Mouse (Mus musculus): ENCODE results near the gene Smcp. TPM values are rescaled to one million over a fixed set of nuclear protein-coding genes. Genes with fewer than 3 reads are reported as not detected.

The Smcp gene
- total and polyA plus RNA-seq, 2 experiments from 2014 or later: not detected

DNA sequence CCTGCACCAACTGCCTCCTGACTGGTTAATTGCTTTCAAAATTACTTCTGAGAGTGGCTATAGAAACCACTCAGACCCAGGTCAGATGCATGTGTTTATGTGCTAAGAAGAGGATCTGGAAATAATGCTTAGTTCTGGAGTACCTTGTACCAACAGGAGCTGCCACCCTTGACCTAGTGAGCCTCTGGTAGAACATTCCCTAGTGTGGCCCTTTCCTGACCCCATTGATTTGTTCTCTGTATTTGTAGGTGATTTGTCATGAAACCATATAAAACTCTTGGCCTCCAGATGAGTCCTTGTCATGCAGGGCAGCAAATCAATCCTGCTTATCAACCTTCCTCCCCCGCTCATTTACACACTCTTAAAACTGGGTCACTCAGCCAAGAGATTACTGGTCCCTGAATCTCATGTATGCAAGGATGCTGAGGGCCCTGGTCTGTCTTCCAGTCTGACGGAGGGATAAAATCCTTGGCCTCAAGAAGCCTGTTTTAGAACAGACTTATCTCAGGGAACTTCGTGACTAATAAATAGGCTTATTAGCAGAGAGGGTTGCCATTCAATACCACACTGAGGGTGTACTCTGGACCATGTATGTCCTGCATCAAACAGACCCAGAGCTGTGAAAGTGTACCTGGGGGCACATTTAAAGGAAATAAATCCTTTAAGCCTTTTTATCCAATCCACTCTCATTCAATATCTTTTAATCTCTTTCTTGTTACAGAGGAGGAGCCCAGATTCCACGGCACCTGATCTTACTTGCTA, 10.0 kb downstream of the Smcp start:
- no peak overlapping the region for H3K9ac ChIP-seq
- TF ChIP-seq CTCF (IDR thresholded peaks at IDR 0.05; ENCODE audit: low read depth): no peak
- H3K27me3 ChIP-seq (ENCODE audit: insufficient read depth, low read length): no peaks in the 10 kb centered on the region
- ATAC-seq (no peak), DNase-seq (no peak)
- 68% methylated on average over 4 of the region's 4 CpGs for WGBS
- H3K27ac ChIP-seq (ENCODE audit: low read depth, low read length): no peak overlapping the region
- H3K4me1 ChIP-seq (ENCODE audit: insufficient read depth): no peaks in the 10 kb centered on the region
- no peaks in the 10 kb centered on the region for H3K36me3 ChIP-seq (ENCODE audit: insufficient read depth)
- H3K4me3 ChIP-seq (ENCODE audit: low read depth, low read length): no peak overlapping the region
- H3K9me3 ChIP-seq (ENCODE audit: low read length): no peaks in the 10 kb centered on the region
- no peak overlapping the region for H3K4me2 ChIP-seq (ENCODE audit: low read depth)

DNA sequence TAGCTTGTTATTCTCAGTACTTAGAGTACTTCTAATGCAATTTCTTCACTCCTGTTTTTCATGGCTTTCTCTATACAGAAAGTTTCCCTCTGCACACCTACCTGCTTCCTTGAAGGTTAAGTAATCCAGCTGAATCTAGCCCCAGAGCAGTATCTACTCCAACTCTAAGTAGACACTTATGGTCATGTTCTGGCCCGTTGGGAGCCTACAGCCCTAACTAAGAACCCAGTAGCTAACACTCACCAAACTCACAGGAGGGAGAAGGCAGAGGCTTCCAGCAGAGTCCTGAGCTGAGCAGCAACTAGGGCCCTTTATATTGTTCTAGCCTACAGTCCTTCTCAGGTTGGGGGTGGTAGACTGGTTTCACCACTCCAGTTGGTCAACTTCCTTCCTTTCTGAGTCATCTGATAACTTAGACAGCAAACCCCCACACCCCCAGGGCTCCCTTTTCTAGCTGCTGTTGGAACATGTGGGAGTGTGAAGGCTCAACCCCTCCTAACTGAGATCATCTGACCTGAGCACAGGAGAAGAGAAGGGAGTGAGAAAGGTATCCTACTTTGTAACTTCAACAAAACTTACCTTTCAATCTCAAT, 15.3 kb downstream of the Smcp start, which contains the start of gene Ivl:
Ivl (minus strand) TSS at position 287 of the 593 bp plus-strand sequence.
- Histone ChIP-seq H3K4me2 (ENCODE audit: low read depth) (no peak within 1 kb of the TSS), H3K36me3 (ENCODE audit: insufficient read depth) (no peaks in the 10 kb centered on the region), H3K27me3 (ENCODE audit: insufficient read depth, low read length) (no peaks in the 10 kb centered on the region), H3K4me1 (ENCODE audit: insufficient read depth) (no peaks in the 10 kb centered on the region), H3K4me3 (ENCODE audit: low read depth, low read length) (no peak within 1 kb of the TSS), H3K9ac (no peak within 1 kb of the TSS), H3K9me3 (ENCODE audit: low read length) (no peaks in the 10 kb centered on the region), H3K27ac (ENCODE audit: low read depth, low read length) (no peak within 1 kb of the TSS)
- no peak for TF ChIP-seq CTCF (IDR thresholded peaks at IDR 0.05; ENCODE audit: low read depth)
- 64% methylated on average over 1 of the region's 1 CpGs for WGBS
- DNase-seq (no peak), ATAC-seq (no peak)

- Histone ChIP-seq H3K4me1 (ENCODE audit: insufficient read depth) (no peaks in the 10 kb centered on the region), H3K36me3 (ENCODE audit: insufficient read depth) (no peaks in the 10 kb centered on the region), H3K4me3 (ENCODE audit: low read depth, low read length) (no peak overlapping the region), H3K27ac (ENCODE audit: low read depth, low read length) (no peak overlapping the region), H3K9ac (no peak overlapping the region), H3K9me3 (ENCODE audit: low read length) (no peaks in the 10 kb centered on the region), H3K4me2 (ENCODE audit: low read depth) (no peak overlapping the region), H3K27me3 (ENCODE audit: insufficient read depth, low read length) (no peaks in the 10 kb centered on the region)
- 69% methylated on average over 2 of the region's 2 CpGs for WGBS
- no peak for DNase-seq
- ATAC-seq: no peak
- TF ChIP-seq CTCF (IDR thresholded peaks at IDR 0.05; ENCODE audit: low read depth): no peak
These were observed 16.2 kb downstream of the Smcp start for GRCm38 (mm10) chr3:92572514-92573155.

DNA sequence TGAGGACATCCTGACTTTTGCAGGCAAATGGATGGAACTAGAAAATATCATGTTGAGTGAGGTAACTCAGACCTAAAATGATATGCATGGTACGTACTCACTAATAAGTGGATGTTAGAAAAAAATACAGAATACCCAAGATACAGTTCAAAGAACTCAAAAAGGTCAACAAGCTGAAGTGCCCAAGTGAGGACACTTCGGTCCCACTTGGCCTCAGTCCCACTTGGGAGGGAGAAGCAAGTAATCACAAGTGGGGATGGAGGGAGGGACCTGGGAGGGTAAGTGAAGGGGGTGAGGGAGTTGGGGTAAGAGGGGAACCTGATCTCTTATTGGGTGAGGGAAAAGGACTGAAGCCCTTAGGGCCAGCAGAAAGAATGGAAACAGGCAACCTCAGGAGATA, 20.0 kb downstream of the Smcp start:
- DNase-seq: no peak
- no peak overlapping the region for H3K27ac ChIP-seq (ENCODE audit: low read depth, low read length)
- no peak overlapping the region for H3K4me2 ChIP-seq (ENCODE audit: low read depth)
- no peaks in the 10 kb centered on the region for H3K27me3 ChIP-seq (ENCODE audit: insufficient read depth, low read length)
- no peak for ATAC-seq
- H3K4me3 ChIP-seq (ENCODE audit: low read depth, low read length): no peak overlapping the region
- H3K4me1 ChIP-seq (ENCODE audit: insufficient read depth): no peaks in the 10 kb centered on the region
- no peaks in the 10 kb centered on the region for H3K9me3 ChIP-seq (ENCODE audit: low read length)
- 92% methylated on average over 2 of the region's 2 CpGs for WGBS
- TF ChIP-seq CTCF (IDR thresholded peaks at IDR 0.05; ENCODE audit: low read depth): no peak
- no peak overlapping the region for H3K9ac ChIP-seq
- no peaks in the 10 kb centered on the region for H3K36me3 ChIP-seq (ENCODE audit: insufficient read depth)

GRCm38 (mm10) chr3:92565418-92565817, 23.4 kb downstream of the Smcp start:
- peak; percentile 18 for DNase-seq

DNA sequence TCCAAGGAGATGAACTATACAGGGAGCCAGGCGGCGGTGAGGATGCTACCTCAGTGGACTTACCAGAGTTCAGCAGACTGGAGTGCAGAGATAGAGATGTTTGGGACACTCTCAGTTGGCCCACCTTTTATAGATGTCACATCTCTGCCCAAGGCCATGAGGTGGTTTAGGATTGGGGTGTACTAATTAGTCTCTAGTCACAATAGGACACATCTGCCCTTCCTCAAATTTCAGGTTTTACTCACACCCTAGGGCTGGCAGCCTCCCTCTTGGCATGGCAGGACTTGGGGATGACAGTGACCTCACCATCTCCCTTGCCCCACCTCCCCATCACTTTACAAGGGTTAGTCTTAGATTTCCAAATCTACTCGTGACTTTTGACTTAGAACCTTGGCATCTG, 54.4 kb downstream of the Smcp start, which contains the start of gene 2310046K23Rik:
2310046K23Rik (minus strand) TSS at position 101 of the 400 bp plus-strand sequence.
- no peak for DNase-seq
- no peaks in the 10 kb centered on the region for H3K27me3 ChIP-seq (ENCODE audit: insufficient read depth, low read length)
- no peaks in the 10 kb centered on the region for H3K36me3 ChIP-seq (ENCODE audit: insufficient read depth)
- no peak for ATAC-seq
- H3K4me3 ChIP-seq (ENCODE audit: low read depth, low read length): no peak within 1 kb of the TSS
- no peaks in the 10 kb centered on the region for H3K4me1 ChIP-seq (ENCODE audit: insufficient read depth)
- no peak within 1 kb of the TSS for H3K9ac ChIP-seq
- H3K9me3 ChIP-seq (ENCODE audit: low read length): no peaks in the 10 kb centered on the region
- no peak within 1 kb of the TSS for H3K27ac ChIP-seq (ENCODE audit: low read depth, low read length)
- no peak for TF ChIP-seq CTCF (IDR thresholded peaks at IDR 0.05; ENCODE audit: low read depth)
- WGBS: 92% methylated on average over 3 of the region's 3 CpGs
- no peak within 1 kb of the TSS for H3K4me2 ChIP-seq (ENCODE audit: low read depth)

More at GRCm38 (mm10) chr3:92565418-92565817, 23.4 kb downstream of the Smcp start:
- ATAC-seq: no peak
- Histone ChIP-seq H3K36me3 (ENCODE audit: insufficient read depth) (no peaks in the 10 kb centered on the region), H3K9me3 (ENCODE audit: low read length) (no peaks in the 10 kb centered on the region), H3K4me2 (ENCODE audit: low read depth) (no peak overlapping the region), H3K9ac (no peak overlapping the region), H3K27me3 (ENCODE audit: insufficient read depth, low read length) (no peaks in the 10 kb centered on the region), H3K27ac (ENCODE audit: low read depth, low read length) (no peak overlapping the region), H3K4me1 (ENCODE audit: insufficient read depth) (no peaks in the 10 kb centered on the region), H3K4me3 (ENCODE audit: low read depth, low read length) (no peak overlapping the region)
- TF ChIP-seq CTCF (IDR thresholded peaks at IDR 0.05; ENCODE audit: low read depth): peak; percentile 24; the same call in 1 of the 2 replicates

Other genes starting within 250 kb of the Smcp start
- gene Sprr2d, start 249.9 kb downstream of the Smcp start, total RNA-seq (2014; rRNA removed): not detected in 2 replicates
- not detected in 2 replicates for gene Sprr2d, start 249.9 kb downstream of the Smcp start, polyA plus RNA-seq (2015; fragmentation: Nextera tagmentation; extraction: Ambion mirVana)
- not detected in 2 replicates for gene Sprr2e, start 236.9 kb downstream of the Smcp start, total RNA-seq (2014; rRNA removed)
- not detected in 2 replicates for gene Sprr2e, start 236.9 kb downstream of the Smcp start, polyA plus RNA-seq (2015; fragmentation: Nextera tagmentation; extraction: Ambion mirVana)
- gene Sprr2f, start 223.8 kb downstream of the Smcp start, total RNA-seq (2014; rRNA removed): not detected in 2 replicates
- gene Sprr2f, start 223.8 kb downstream of the Smcp start, polyA plus RNA-seq (2015; fragmentation: Nextera tagmentation; extraction: Ambion mirVana): not detected in 2 replicates
- not detected in 2 replicates for gene Sprr2h, start 203.3 kb downstream of the Smcp start, total RNA-seq (2014; rRNA removed)
- not detected in 2 replicates for gene Sprr2h, start 203.3 kb downstream of the Smcp start, polyA plus RNA-seq (2015; fragmentation: Nextera tagmentation; extraction: Ambion mirVana)
- gene Sprr2i, start 181.0 kb downstream of the Smcp start, total RNA-seq (2014; rRNA removed): not detected in 2 replicates
- gene Sprr2i, start 181.0 kb downstream of the Smcp start, polyA plus RNA-seq (2015; fragmentation: Nextera tagmentation; extraction: Ambion mirVana): not detected in 2 replicates
- not detected in 2 replicates for gene Sprr2j-ps, start 170.9 kb downstream of the Smcp start, total RNA-seq (2014; rRNA removed)
- not detected in 2 replicates for gene Sprr2j-ps, start 170.9 kb downstream of the Smcp start, polyA plus RNA-seq (2015; fragmentation: Nextera tagmentation; extraction: Ambion mirVana)
- 2.5 and 6.5 TPM in 2 replicates for gene Gm9774, start 159.6 kb downstream of the Smcp start, total RNA-seq (2014; rRNA removed)
- 9.2 and 12.0 TPM in 2 replicates for gene Gm9774, start 159.6 kb downstream of the Smcp start, polyA plus RNA-seq (2015; fragmentation: Nextera tagmentation; extraction: Ambion mirVana)
- gene Sprr2k, start 156.4 kb downstream of the Smcp start, total RNA-seq (2014; rRNA removed): not detected in 2 replicates
- not detected in 2 replicates for gene Sprr2k, start 156.4 kb downstream of the Smcp start, polyA plus RNA-seq (2015; fragmentation: Nextera tagmentation; extraction: Ambion mirVana)
- not detected in 2 replicates for gene Sprr1b, start 150.2 kb downstream of the Smcp start, total RNA-seq (2014; rRNA removed)
- not detected in 2 replicates for gene Sprr1b, start 150.2 kb downstream of the Smcp start, polyA plus RNA-seq (2015; fragmentation: Nextera tagmentation; extraction: Ambion mirVana)
- gene Sprr3, start 130.3 kb downstream of the Smcp start, total RNA-seq (2014; rRNA removed): not detected in 2 replicates
- not detected in 2 replicates for gene Sprr3, start 130.3 kb downstream of the Smcp start, polyA plus RNA-seq (2015; fragmentation: Nextera tagmentation; extraction: Ambion mirVana)
- gene Sprr1a, start 103.1 kb downstream of the Smcp start, total RNA-seq (2014; rRNA removed): not detected in 2 replicates
- not detected in 2 replicates for gene Sprr1a, start 103.1 kb downstream of the Smcp start, polyA plus RNA-seq (2015; fragmentation: Nextera tagmentation; extraction: Ambion mirVana)
- gene Sprr4, start 88.5 kb downstream of the Smcp start, total RNA-seq (2014; rRNA removed): not detected in 2 replicates
- not detected in 2 replicates for gene Sprr4, start 88.5 kb downstream of the Smcp start, polyA plus RNA-seq (2015; fragmentation: Nextera tagmentation; extraction: Ambion mirVana)
- gene 2310046K23Rik, start 54.5 kb downstream of the Smcp start, total RNA-seq (2014; rRNA removed): not detected in 2 replicates
- gene 2310046K23Rik, start 54.5 kb downstream of the Smcp start, polyA plus RNA-seq (2015; fragmentation: Nextera tagmentation; extraction: Ambion mirVana): not detected in 2 replicates
- gene Ivl, start 15.3 kb downstream of the Smcp start, total RNA-seq (2014; rRNA removed): not detected in 2 replicates
- gene Ivl, start 15.3 kb downstream of the Smcp start, polyA plus RNA-seq (2015; fragmentation: Nextera tagmentation; extraction: Ambion mirVana): not detected in 2 replicates
- gene 2210017I01Rik, start 18.5 kb upstream of the Smcp start, total RNA-seq (2014; rRNA removed): not detected in 2 replicates
- gene 2210017I01Rik, start 18.5 kb upstream of the Smcp start, polyA plus RNA-seq (2015; fragmentation: Nextera tagmentation; extraction: Ambion mirVana): not detected in 2 replicates
- gene Lce6a, start 32.7 kb upstream of the Smcp start, total RNA-seq (2014; rRNA removed): not detected in 2 replicates
- gene Lce6a, start 32.7 kb upstream of the Smcp start, polyA plus RNA-seq (2015; fragmentation: Nextera tagmentation; extraction: Ambion mirVana): not detected in 2 replicates
- not detected in 2 replicates for gene Lce1a1, start 59.3 kb upstream of the Smcp start, total RNA-seq (2014; rRNA removed)
- gene Lce1a1, start 59.3 kb upstream of the Smcp start, polyA plus RNA-seq (2015; fragmentation: Nextera tagmentation; extraction: Ambion mirVana): not detected in 2 replicates
- not detected in 2 replicates for gene Lce1b, start 67.9 kb upstream of the Smcp start, total RNA-seq (2014; rRNA removed)
- gene Lce1b, start 67.9 kb upstream of the Smcp start, polyA plus RNA-seq (2015; fragmentation: Nextera tagmentation; extraction: Ambion mirVana): not detected in 2 replicates
- not detected in 2 replicates for gene Lce1a2, start 81.3 kb upstream of the Smcp start, total RNA-seq (2014; rRNA removed)
- not detected in 2 replicates for gene Lce1a2, start 81.3 kb upstream of the Smcp start, polyA plus RNA-seq (2015; fragmentation: Nextera tagmentation; extraction: Ambion mirVana)
- not detected in 2 replicates for gene Lce1c, start 90.2 kb upstream of the Smcp start, total RNA-seq (2014; rRNA removed)
- not detected in 2 replicates for gene Lce1c, start 90.2 kb upstream of the Smcp start, polyA plus RNA-seq (2015; fragmentation: Nextera tagmentation; extraction: Ambion mirVana)
- not detected in 2 replicates for gene Lce1d, start 98.2 kb upstream of the Smcp start, total RNA-seq (2014; rRNA removed)
- gene Lce1d, start 98.2 kb upstream of the Smcp start, polyA plus RNA-seq (2015; fragmentation: Nextera tagmentation; extraction: Ambion mirVana): not detected in 2 replicates
- not detected in 2 replicates for gene Lce1e, start 120.1 kb upstream of the Smcp start, total RNA-seq (2014; rRNA removed)
- gene Lce1e, start 120.1 kb upstream of the Smcp start, polyA plus RNA-seq (2015; fragmentation: Nextera tagmentation; extraction: Ambion mirVana): not detected in 2 replicates
- gene Lce1f, start 131.4 kb upstream of the Smcp start, total RNA-seq (2014; rRNA removed): not detected in 2 replicates
- not detected in 2 replicates for gene Lce1f, start 131.4 kb upstream of the Smcp start, polyA plus RNA-seq (2015; fragmentation: Nextera tagmentation; extraction: Ambion mirVana)
- not detected in 2 replicates for gene Gm38119, start 150.1 kb upstream of the Smcp start, total RNA-seq (2014; rRNA removed)
- not detected in 2 replicates for gene Gm38119, start 150.1 kb upstream of the Smcp start, polyA plus RNA-seq (2015; fragmentation: Nextera tagmentation; extraction: Ambion mirVana)
- not detected in 2 replicates for gene Lce1g, start 163.3 kb upstream of the Smcp start, total RNA-seq (2014; rRNA removed)
- gene Lce1g, start 163.3 kb upstream of the Smcp start, polyA plus RNA-seq (2015; fragmentation: Nextera tagmentation; extraction: Ambion mirVana): not detected in 2 replicates
- gene Lce1h, start 176.1 kb upstream of the Smcp start, total RNA-seq (2014; rRNA removed): not detected in 2 replicates
- gene Lce1h, start 176.1 kb upstream of the Smcp start, polyA plus RNA-seq (2015; fragmentation: Nextera tagmentation; extraction: Ambion mirVana): not detected in 2 replicates
- not detected in 2 replicates for gene Lce1i, start 189.9 kb upstream of the Smcp start, total RNA-seq (2014; rRNA removed)
- not detected in 2 replicates for gene Lce1i, start 189.9 kb upstream of the Smcp start, polyA plus RNA-seq (2015; fragmentation: Nextera tagmentation; extraction: Ambion mirVana)
- not detected in 2 replicates for gene Lce1j, start 201.5 kb upstream of the Smcp start, total RNA-seq (2014; rRNA removed)
- gene Lce1j, start 201.5 kb upstream of the Smcp start, polyA plus RNA-seq (2015; fragmentation: Nextera tagmentation; extraction: Ambion mirVana): not detected in 2 replicates
- gene Lce1k, start 218.9 kb upstream of the Smcp start, total RNA-seq (2014; rRNA removed): not detected in 2 replicates
- gene Lce1k, start 218.9 kb upstream of the Smcp start, polyA plus RNA-seq (2015; fragmentation: Nextera tagmentation; extraction: Ambion mirVana): not detected in 2 replicates
- gene Kprp, start 238.2 kb upstream of the Smcp start, total RNA-seq (2014; rRNA removed): not detected in 2 replicates
- gene Kprp, start 238.2 kb upstream of the Smcp start, polyA plus RNA-seq (2015; fragmentation: Nextera tagmentation; extraction: Ambion mirVana): not detected in 2 replicates